Mouse (Mus musculus) small intestine, adult 2 months (tissue): ENCODE measurements at regions not wholly inside any gene's neighbourhood (a gene's known extent, or its start where the extent isn't known, plus 50 kb on each side); places are given as distances from the start of the nearest gene placed in this dataset.

Experiments
- CTCF ChIP-seq: fragments of 200-500 bp; IDR thresholded peaks from 2 replicates; pipeline ENCODE4 v1.5.1; 2012; ENCODE audit warnings: low read depth, mild to moderate bottlenecking, control low read depth, inconsistent platforms, low read length, moderate library complexity, mixed read lengths; ENCODE audit not compliant: insufficient replicate concordance, insufficient read length; ENCODE audit errors: extremely low read depth
- POLR2A ChIP-seq: fragments of 200-500 bp; IDR thresholded peaks from 2 replicates; pipeline ENCODE4 v1.6.1; 2012; ENCODE audit warnings: low read depth, mild to moderate bottlenecking, control low read depth, inconsistent platforms, low read length, moderate library complexity

DNA sequence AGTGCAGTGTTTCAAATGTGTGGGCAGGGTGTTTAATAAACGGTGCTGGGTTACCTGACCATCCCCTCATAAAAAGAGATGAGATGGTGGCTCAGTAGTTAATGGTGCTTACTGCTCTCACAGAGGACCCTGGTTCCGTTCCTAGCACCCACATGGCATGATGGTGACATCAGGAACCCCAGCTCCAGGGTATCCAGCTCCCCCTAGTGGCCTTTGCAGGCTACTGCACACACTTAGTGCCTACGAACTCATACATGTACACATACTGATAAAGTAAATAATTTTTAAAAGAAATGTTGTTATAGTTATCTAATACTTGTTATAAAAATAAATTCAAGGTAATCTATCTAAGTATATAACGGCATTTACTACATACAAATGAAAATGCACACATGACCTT lies 157.3 kb downstream of the Rpap3 start:
- TF ChIP-seq CTCF, result no peak
- no peak for TF ChIP-seq POLR2A
